Mouse (Mus musculus): ENCODE results near the gene Ppy.

Ppy gene

GRCm38 (mm10) chr11:102101219-102101618 lies at the start of gene Ppy:
TSS of gene Ppy (minus strand) at chr11:102101319.
- DNase-seq, result no peak

GRCm38 (mm10) chr11:102147213-102147989 lies 46.3 kb upstream of the Ppy start:
- DNase-seq, result no peak

- DNase-seq, result no peak
Measured at GRCm38 (mm10) chr11:102146531-102146930, 45.4 kb upstream of the Ppy start.

- peak; percentile 36 to 65 for DNase-seq
Measured at GRCm38 (mm10) chr11:102146005-102146404, 44.9 kb upstream of the Ppy start.

- peak in 1 of 2 experiments; percentile 41 for DNase-seq
Measured at GRCm38 (mm10) chr11:102145471-102146001, 44.4 kb upstream of the Ppy start, which contains the start of gene Nags. TSS of gene Nags (plus strand) at chr11:102145513.

- no peak for DNase-seq
Measured at GRCm38 (mm10) chr11:102144957-102145470, 43.9 kb upstream of the Ppy start.

GRCm38 (mm10) chr11:102142355-102142754 lies 41.2 kb upstream of the Ppy start:
- peak; percentile 41 to 81 for DNase-seq

- peak in 1 of 2 experiments; percentile 80 for DNase-seq
Measured at GRCm38 (mm10) chr11:102140508-102140907, 39.4 kb upstream of the Ppy start.

GRCm38 (mm10) chr11:102138447-102138740 lies 37.3 kb upstream of the Ppy start:
- DNase-seq, result peak; percentile 66 to 67

GRCm38 (mm10) chr11:102137625-102138446 lies 36.7 kb upstream of the Ppy start:
- DNase-seq, result no peak

GRCm38 (mm10) chr11:102134516-102134915 lies 33.4 kb upstream of the Ppy start:
- no peak for DNase-seq

- DNase-seq, result no peak
Measured at GRCm38 (mm10) chr11:102117386-102117785, 16.3 kb upstream of the Ppy start.

- DNase-seq, result no peak
Measured at GRCm38 (mm10) chr11:102116241-102116640, 15.1 kb upstream of the Ppy start.

GRCm38 (mm10) chr11:102111576-102111975 lies 10.5 kb upstream of the Ppy start:
- no peak for DNase-seq

GRCm38 (mm10) chr11:102107732-102108131 lies 6.6 kb upstream of the Ppy start, which contains the start of gene Pyy:
TSS of gene Pyy (minus strand) at chr11:102107832.
- no peak for DNase-seq

GRCm38 (mm10) chr11:102106911-102107310 lies 5.8 kb upstream of the Ppy start:
- no peak for DNase-seq

- peak; percentile 73 to 74 for DNase-seq
Measured at GRCm38 (mm10) chr11:102102485-102103258, 1.6 kb upstream of the Ppy start.

GRCm38 (mm10) chr11:102096887-102097391 lies 4.2 kb downstream of the Ppy start:
- DNase-seq, result peak; percentile 80 to 91

- DNase-seq, result no peak
Measured at GRCm38 (mm10) chr11:102096446-102096845, 4.7 kb downstream of the Ppy start.

- DNase-seq, result no peak
Measured at GRCm38 (mm10) chr11:102095676-102096075, 5.4 kb downstream of the Ppy start.

- peak; percentile 67 to 71 for DNase-seq
Measured at GRCm38 (mm10) chr11:102089088-102089808, 11.9 kb downstream of the Ppy start.

Measured in kidney, postnatal 25 days (tissue).